Mouse (Mus musculus) neural tube, embryonic 11.5 days (tissue): ENCODE measurements around the gene Odf3l2. TPM values are rescaled to one million over a fixed set of nuclear protein-coding genes. Genes with fewer than 3 reads are reported as not detected.

Experiments
- polyA plus RNA-seq: library from polyadenylated mRNA; unstranded; fragments of >200 nt; fragmentation: Nextera tagmentation; extraction: Ambion mirVana; gene quantifications from 2 replicates; pipeline ENCODE4 v1.2.1, GENCODE M21; 2014

Gene Odf3l2
- polyA plus RNA-seq, 1 experiment from 2014 or later, result not detected

Other genes starting within 250 kb of the Odf3l2 start
- gene Vmn2r83, start 177.0 kb downstream of the Odf3l2 start, polyA plus RNA-seq, result not detected in 2 replicates
- 21.2 and 23.2 TPM in 2 replicates for gene Plpp2, start 111.9 kb downstream of the Odf3l2 start, polyA plus RNA-seq
- gene Mier2, start 90.5 kb downstream of the Odf3l2 start, polyA plus RNA-seq, result 50.8 and 58.2 TPM in 2 replicates
- gene Theg, start 58.4 kb downstream of the Odf3l2 start, polyA plus RNA-seq, result not detected in 2 replicates
- 0.08 TPM in 1 of 2 replicates, not detected in the other for gene C2cd4c, start 31.7 kb downstream of the Odf3l2 start, polyA plus RNA-seq
- 17.2 and 23.1 TPM in 2 replicates for gene Shc2, start 7.8 kb downstream of the Odf3l2 start, polyA plus RNA-seq
- gene Madcam1, start 18.8 kb upstream of the Odf3l2 start, polyA plus RNA-seq, result 1.5 and 2.5 TPM in 2 replicates
- 71.2 and 78.7 TPM in 2 replicates for gene Tpgs1, start 23.6 kb upstream of the Odf3l2 start, polyA plus RNA-seq
- 165 and 168 TPM in 2 replicates for gene Cdc34, start 36.5 kb upstream of the Odf3l2 start, polyA plus RNA-seq
- 0.57 and 0.62 TPM in 2 replicates for gene Gzmm, start 43.3 kb upstream of the Odf3l2 start, polyA plus RNA-seq
- gene Bsg, start 58.8 kb upstream of the Odf3l2 start, polyA plus RNA-seq, result 591 and 595 TPM in 2 replicates
- gene Hcn2, start 70.9 kb upstream of the Odf3l2 start, polyA plus RNA-seq, result 0.28 and 0.57 TPM in 2 replicates
- gene Polrmt, start 100.8 kb upstream of the Odf3l2 start, polyA plus RNA-seq, result 29.5 and 34.1 TPM in 2 replicates
- gene Fgf22, start 109.3 kb upstream of the Odf3l2 start, polyA plus RNA-seq, result 0.20 and 0.84 TPM in 2 replicates
- gene Rnf126, start 121.2 kb upstream of the Odf3l2 start, polyA plus RNA-seq, result 99.7 and 101 TPM in 2 replicates
- gene Fstl3, start 131.5 kb upstream of the Odf3l2 start, polyA plus RNA-seq, result 1.3 and 1.7 TPM in 2 replicates
- gene Prss57, start 145.2 kb upstream of the Odf3l2 start, polyA plus RNA-seq, result 0.23 TPM in 1 of 2 replicates, not detected in the other
- 150 and 155 TPM in 2 replicates for gene Palm, start 147.8 kb upstream of the Odf3l2 start, polyA plus RNA-seq
- 0.77 and 1.6 TPM in 2 replicates for gene Misp, start 175.3 kb upstream of the Odf3l2 start, polyA plus RNA-seq
- gene Ptbp1, start 208.7 kb upstream of the Odf3l2 start, polyA plus RNA-seq, result 215 and 216 TPM in 2 replicates
- gene Prtn3, start 228.7 kb upstream of the Odf3l2 start, polyA plus RNA-seq, result 12.5 and 13.7 TPM in 2 replicates
- 142 and 156 TPM in 2 replicates for gene Plppr3, start 228.9 kb upstream of the Odf3l2 start, polyA plus RNA-seq
- 0.66 TPM in 1 of 2 replicates, not detected in the other for gene Elane, start 240.5 kb upstream of the Odf3l2 start, polyA plus RNA-seq
- not detected in 2 replicates for gene Cfd, start 245.1 kb upstream of the Odf3l2 start, polyA plus RNA-seq